ENCODE assay signal across 12 mouse cellular contexts in the genomic region with DNA sequence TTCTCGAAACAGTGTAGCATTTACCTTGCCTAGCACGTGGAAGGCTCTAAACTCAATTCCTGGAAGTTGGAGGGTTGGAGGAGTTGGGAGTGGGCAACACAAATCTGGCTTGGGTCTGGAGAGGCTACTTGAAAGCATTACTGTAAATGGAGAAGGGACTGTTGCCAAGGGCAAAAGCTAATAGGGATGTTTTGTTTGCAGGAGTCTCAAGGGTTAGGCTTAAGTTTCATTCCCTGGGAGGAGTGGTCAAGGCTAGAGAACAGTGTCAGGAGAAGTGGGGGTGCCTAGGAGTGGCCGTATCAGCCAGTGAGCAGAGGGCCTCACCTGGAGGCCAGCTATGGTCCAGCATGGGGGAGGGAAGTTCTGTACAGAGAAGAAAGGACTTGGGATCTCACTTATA. TPM values are rescaled to one million over a fixed set of nuclear protein-coding genes. Genes with fewer than 3 reads are reported as not detected.
DNase-seq lines count a peak whose midpoint lies in the region; ATAC-seq lines count a peak whose summit lies in the region.
"Had no signal": no experiment of that assay in that cellular context is flagged by ENCODE, and none has a peak within 500 bp of the region (broad histone marks: within the 10 kb centered on the region; RNA-seq: fewer than 3 reads in every experiment).

No protein-coding gene starts in this region.

- no peak overlapping the region for H3K4me3 ChIP-seq in heart, embryonic 12.5 days
- peak overlapping the region; percentile 14 for H3K4me3 ChIP-seq in megakaryocyte, embryonic 14.5 days (replicated peaks)
- no peak overlapping the region for H3K4me3 ChIP-seq in lung, embryonic 16.5 days (ENCODE audit: low read length)
- H3K4me3 ChIP-seq: hindbrain, embryonic 13.5 days; midbrain, embryonic 12.5 days had no signal

- H3K4me1 ChIP-seq in heart, embryonic 12.5 days (replicated peaks): peaks cover 40% of the 10 kb centered on the region
- peaks cover 46% of the 10 kb centered on the region for H3K4me1 ChIP-seq in megakaryocyte, embryonic 14.5 days
- H3K4me1 ChIP-seq in lung, embryonic 16.5 days (replicated peaks; ENCODE audit: control insufficient read depth, insufficient read depth, low read length): peaks cover 33% of the 10 kb centered on the region
- H3K4me1 ChIP-seq: midbrain, embryonic 12.5 days had no signal

- intact Hi-C loops in heart, postnatal 36 days (cut with DNase I): loop anchor here (2.0 kb wide), 2 partner anchors 16 to 18 kb away; no protein-coding TSS in a partner anchor

- H3K27me3 ChIP-seq in heart, embryonic 12.5 days (replicated peaks): no peaks in the 10 kb centered on the region
- H3K27me3 ChIP-seq in megakaryocyte, embryonic 14.5 days (replicated peaks): no peaks in the 10 kb centered on the region
- no peaks in the 10 kb centered on the region for H3K27me3 ChIP-seq in lung, embryonic 16.5 days (ENCODE audit: control insufficient read depth, insufficient read depth, low read depth, low read length)
- H3K27me3 ChIP-seq: hindbrain, embryonic 13.5 days; midbrain, embryonic 12.5 days had no signal

- H3K4me2 ChIP-seq in heart, embryonic 12.5 days: no peak overlapping the region
- 0 out of 2 replicates have a peak overlapping the region, but pooled peaks have one; percentile 6 for H3K4me2 ChIP-seq in lung, embryonic 16.5 days (ENCODE audit: low read depth, low read length)
- H3K4me2 ChIP-seq: hindbrain, embryonic 13.5 days; midbrain, embryonic 12.5 days had no signal

- H3K9me3 ChIP-seq in heart, embryonic 12.5 days (replicated peaks): peaks cover 7% of the 10 kb centered on the region; the same call in 1 of the 2 replicates
- H3K9me3 ChIP-seq in megakaryocyte, embryonic 14.5 days: peaks cover 4% of the 10 kb centered on the region; the same call in 1 of the 2 replicates
- no peaks in the 10 kb centered on the region for H3K9me3 ChIP-seq in lung, embryonic 16.5 days (ENCODE audit: control insufficient read depth, low read length)
- H3K9me3 ChIP-seq: midbrain, embryonic 12.5 days had no signal

- no peak for DNase-seq in heart, postnatal 36 days
- DNase-seq in thymus, postnatal 4 days: peak; percentile 44
- DNase-seq in adrenal gland, adult 8-10 months: no peak
- no peak for DNase-seq in spleen, postnatal 36 days (ENCODE audit: low spot score in 2 of 2)
- DNase-seq: B cell, adult 2 months; embryo, embryonic 11 days had no signal

- H3K9ac ChIP-seq in heart, embryonic 12.5 days: no peak overlapping the region
- H3K9ac ChIP-seq in lung, embryonic 16.5 days (ENCODE audit: low read length): no peak overlapping the region
- H3K9ac ChIP-seq: hindbrain, embryonic 13.5 days; midbrain, embryonic 12.5 days had no signal

- WGBS in heart, embryonic 12.5 days: 65% methylated on average over 3 of the region's 3 CpGs
- WGBS in lung, embryonic 16.5 days: 23% methylated on average over 3 of the region's 3 CpGs

- peak overlapping the region; percentile 48 for H3K27ac ChIP-seq in heart, embryonic 12.5 days (ENCODE audit: poor library complexity, severe bottlenecking)
- peak overlapping the region; percentile 75 for H3K27ac ChIP-seq in lung, embryonic 16.5 days (ENCODE audit: low read length)
- H3K27ac ChIP-seq: midbrain, embryonic 12.5 days had no signal

- H3K36me3 ChIP-seq in heart, embryonic 12.5 days: peaks cover 24% of the 10 kb centered on the region
- H3K36me3 ChIP-seq in megakaryocyte, embryonic 14.5 days (replicated peaks; ENCODE audit: low read length): peaks cover 33% of the 10 kb centered on the region
- H3K36me3 ChIP-seq in lung, embryonic 16.5 days (ENCODE audit: control insufficient read depth, insufficient read depth, low read length): peaks cover 14% of the 10 kb centered on the region

- no peak for ATAC-seq in heart, embryonic 12.5 days (ENCODE audit: insufficient number of reproducible peaks, low FRiP score)
- ATAC-seq in megakaryocyte, adult 5-6 weeks (ENCODE audit: poor library complexity, severe bottlenecking): no peak
- ATAC-seq in lung, embryonic 16.5 days (ENCODE audit: low read depth): peak; percentile 86

RNA-seq across cellular contexts. Expression of a gene that starts 18.2 kb away (rescaled TPM):
- polyA plus RNA-seq in heart, embryonic 12.5 days (2016; fragmentation: Nextera tagmentation; extraction: Ambion mirVana): 17.7 and 18.0 TPM in 2 replicates
- 10 to 100 TPM; 80.3 to 91.1 TPM for total RNA-seq in heart, postnatal 36 days (2021)
- 4.8 and 6.0 TPM in 2 replicates for polyA plus RNA-seq in megakaryocyte, embryonic 14.5 days (2012; ENCODE audit: insufficient read depth, low replicate concordance)
- 52.0 and 52.9 TPM in 2 replicates for total RNA-seq in megakaryocyte, adult 5-6 weeks (2015)
- total RNA-seq in megakaryocyte, adult 5-6 weeks (2017): 79.9 and 82.0 TPM in 2 replicates
- 18.6 and 20.1 TPM in 2 replicates for polyA plus RNA-seq in lung, embryonic 16.5 days (2015; fragmentation: Nextera tagmentation; extraction: Ambion mirVana)
- total RNA-seq in adrenal gland, adult 8-10 months (2022): 10 to 100 TPM; 66.0 to 88.0 (median 76.6) TPM

RNA-seq across cellular contexts. Expression of a gene that starts 53.4 kb away (rescaled TPM):
- 42.6 and 44.6 TPM in 2 replicates for polyA plus RNA-seq in heart, embryonic 12.5 days (2016; fragmentation: Nextera tagmentation; extraction: Ambion mirVana)
- 10 to 100 TPM; 15.9 to 17.1 TPM for total RNA-seq in heart, postnatal 36 days (2021)
- polyA plus RNA-seq in megakaryocyte, embryonic 14.5 days (2012; ENCODE audit: insufficient read depth, low replicate concordance): 3.1 TPM in 1 of 2 replicates, not detected in the other
- total RNA-seq in megakaryocyte, adult 5-6 weeks (2015): 49.7 and 63.3 TPM in 2 replicates
- total RNA-seq in megakaryocyte, adult 5-6 weeks (2017): 56.8 and 73.3 TPM in 2 replicates
- 52.5 and 57.3 TPM in 2 replicates for polyA plus RNA-seq in lung, embryonic 16.5 days (2015; fragmentation: Nextera tagmentation; extraction: Ambion mirVana)
- total RNA-seq in adrenal gland, adult 8-10 months (2022): 10 to 100 TPM; 23.5 to 36.6 (median 26.6) TPM
